Mouse (Mus musculus): ENCODE measurements around the gene Vti1a. TPM values are rescaled to one million over a fixed set of nuclear protein-coding genes. Genes with fewer than 3 reads are reported as not detected.

Gene Vti1a
- total and polyA plus RNA-seq, 2 experiments from 2014 or later, result 28.2 to 37.6 TPM

DNA sequence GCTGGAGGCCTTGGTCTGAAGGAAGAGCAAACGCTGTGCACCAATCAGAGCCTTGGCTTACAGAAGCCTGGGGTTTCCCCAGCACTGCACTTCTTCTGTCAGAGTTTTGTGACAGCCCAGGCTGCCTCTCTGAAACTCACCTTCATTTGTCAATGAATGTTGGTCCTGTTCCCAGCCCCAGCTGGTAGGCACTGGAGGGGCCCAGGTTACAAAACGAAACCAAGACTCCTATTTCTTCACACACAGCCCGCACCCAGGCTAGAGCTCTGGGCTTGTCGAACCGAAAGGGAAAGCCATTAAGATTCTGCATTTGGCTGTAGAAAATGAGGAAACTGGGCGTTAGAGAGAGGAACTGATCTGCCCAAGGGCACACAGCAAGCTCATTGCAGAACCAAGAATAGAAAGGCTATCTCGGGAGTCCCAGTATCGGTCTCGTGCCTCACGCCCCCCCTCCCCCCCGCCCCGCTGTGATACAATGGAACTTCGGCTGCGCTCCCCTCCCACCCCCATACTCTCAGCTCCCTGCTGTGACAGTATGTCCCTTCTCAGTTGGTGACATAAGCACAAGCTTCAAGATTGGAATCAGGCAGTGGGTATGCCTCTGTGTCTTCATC, 327.3 kb downstream of the Vti1a start:
- no peak overlapping the region for H3K27ac ChIP-seq
- ATAC-seq (peak; percentile 63; the same call in 1 of the 2 replicates), DNase-seq (ENCODE audit: low spot score) (peak; percentile 53)
- 10% methylated on average over 13 of the region's 14 CpGs for WGBS
- no peaks in the 10 kb centered on the region for H3K9me3 ChIP-seq (ENCODE audit: low read length)
- H3K4me2 ChIP-seq (ENCODE audit: low read depth, low read length), result peak overlapping the region; percentile 52
- no peaks in the 10 kb centered on the region for H3K36me3 ChIP-seq (ENCODE audit: insufficient read depth, low read length)
- no peaks in the 10 kb centered on the region for H3K4me1 ChIP-seq (ENCODE audit: insufficient read depth, low read length)
- H3K27me3 ChIP-seq (ENCODE audit: insufficient read depth, low read length), result no peaks in the 10 kb centered on the region
- peak overlapping the region; percentile 40; the same call in 1 of the 2 replicates for H3K9ac ChIP-seq (replicated peaks; ENCODE audit: low read length)
- H3K4me3 ChIP-seq (ENCODE audit: low read length), result peak overlapping the region; percentile 24
- TF ChIP-seq CTCF (IDR thresholded peaks at IDR 0.05; ENCODE audit: low read depth), result no peak

DNA sequence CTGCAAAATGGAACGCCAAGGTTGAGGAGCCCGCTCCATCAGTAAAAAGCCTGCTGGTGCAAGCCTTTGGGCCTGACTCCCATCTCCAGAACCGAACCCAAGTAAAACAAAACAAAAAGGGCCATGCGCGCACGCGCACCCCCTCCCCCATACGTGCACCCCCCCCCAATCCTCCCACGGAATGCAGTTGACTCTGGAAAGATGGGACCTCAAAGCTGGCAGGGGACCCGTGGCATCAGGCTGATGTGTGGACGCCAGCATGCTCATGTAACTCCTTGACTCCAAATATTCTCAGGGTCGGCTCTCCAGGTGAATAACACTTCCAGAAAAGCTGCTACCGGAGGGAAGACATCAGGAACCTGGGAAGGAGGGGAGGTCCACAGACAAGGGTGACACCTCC, 327.8 kb downstream of the Vti1a start:
- Histone ChIP-seq H3K36me3 (ENCODE audit: insufficient read depth, low read length) (no peaks in the 10 kb centered on the region), H3K4me2 (ENCODE audit: low read depth, low read length) (peak overlapping the region; percentile 52), H3K27ac (no peak overlapping the region), H3K9ac (replicated peaks; ENCODE audit: low read length) (no peak overlapping the region), H3K4me1 (ENCODE audit: insufficient read depth, low read length) (no peaks in the 10 kb centered on the region), H3K9me3 (ENCODE audit: low read length) (no peaks in the 10 kb centered on the region), H3K27me3 (ENCODE audit: insufficient read depth, low read length) (no peaks in the 10 kb centered on the region), H3K4me3 (ENCODE audit: low read length) (no peak overlapping the region)
- WGBS, result 77% methylated on average over 13 of the region's 13 CpGs
- ATAC-seq, result no peak
- TF ChIP-seq CTCF (IDR thresholded peaks at IDR 0.05; ENCODE audit: low read depth), result no peak
- no peak for DNase-seq (ENCODE audit: low spot score)

DNA sequence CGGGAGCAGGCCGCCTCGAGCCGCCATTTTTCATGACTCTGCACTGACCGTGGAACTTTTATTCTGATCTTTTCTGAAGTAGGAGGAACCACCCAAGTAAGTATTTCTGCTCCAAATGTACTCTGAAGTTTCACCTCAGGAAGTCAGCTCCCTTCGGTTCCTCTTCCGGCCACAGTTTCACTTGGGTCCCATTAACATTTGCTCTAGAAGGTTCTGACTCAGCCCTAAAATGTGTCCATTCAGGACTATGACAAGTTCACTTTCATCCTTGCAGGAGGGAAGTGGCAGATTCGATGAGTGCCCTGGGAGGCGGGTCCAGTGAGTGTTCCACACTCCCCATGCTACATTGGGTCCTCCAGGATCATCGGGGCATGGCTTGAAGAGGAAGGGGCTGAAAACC, 333.3 kb downstream of the Vti1a start:
- H3K4me1 ChIP-seq (ENCODE audit: insufficient read depth, low read length), result no peaks in the 10 kb centered on the region
- H3K4me3 ChIP-seq (ENCODE audit: low read length), result no peak overlapping the region
- ATAC-seq (no peak), DNase-seq (ENCODE audit: low spot score) (no peak)
- no peaks in the 10 kb centered on the region for H3K9me3 ChIP-seq (ENCODE audit: low read length)
- no peak overlapping the region for H3K9ac ChIP-seq (replicated peaks; ENCODE audit: low read length)
- no peak overlapping the region for H3K4me2 ChIP-seq (ENCODE audit: low read depth, low read length)
- TF ChIP-seq CTCF (IDR thresholded peaks at IDR 0.05; ENCODE audit: low read depth), result no peak
- no peak overlapping the region for H3K27ac ChIP-seq
- no peaks in the 10 kb centered on the region for H3K27me3 ChIP-seq (ENCODE audit: insufficient read depth, low read length)
- H3K36me3 ChIP-seq (ENCODE audit: insufficient read depth, low read length), result no peaks in the 10 kb centered on the region
- 91% methylated on average over 10 of the region's 10 CpGs for WGBS

DNA sequence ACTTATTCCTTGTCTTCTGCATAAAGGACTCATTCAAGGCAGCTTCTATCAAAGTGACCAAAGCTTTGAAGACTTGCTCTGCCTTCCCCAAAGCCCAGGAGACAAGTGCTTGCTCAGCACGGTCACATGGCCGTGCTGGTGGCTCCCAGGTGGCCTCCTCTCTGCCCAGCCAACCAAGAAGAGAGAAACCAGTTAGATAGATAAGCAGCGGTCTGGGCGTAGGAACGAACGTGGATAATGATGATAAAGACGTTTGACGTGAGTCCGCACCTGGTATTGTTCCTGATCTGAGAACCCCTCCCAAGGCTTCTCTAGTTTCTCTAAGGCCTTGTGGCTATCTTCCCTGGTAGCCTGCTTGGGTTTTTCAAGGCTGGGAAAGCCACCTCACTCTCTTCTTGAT, 334.9 kb downstream of the Vti1a start:
- Histone ChIP-seq H3K27me3 (ENCODE audit: insufficient read depth, low read length) (no peaks in the 10 kb centered on the region), H3K4me2 (ENCODE audit: low read depth, low read length) (no peak overlapping the region), H3K4me1 (ENCODE audit: insufficient read depth, low read length) (no peaks in the 10 kb centered on the region), H3K27ac (no peak overlapping the region), H3K36me3 (ENCODE audit: insufficient read depth, low read length) (no peaks in the 10 kb centered on the region), H3K9me3 (ENCODE audit: low read length) (no peaks in the 10 kb centered on the region), H3K9ac (replicated peaks; ENCODE audit: low read length) (no peak overlapping the region), H3K4me3 (ENCODE audit: low read length) (no peak overlapping the region)
- TF ChIP-seq CTCF (IDR thresholded peaks at IDR 0.05; ENCODE audit: low read depth), result no peak
- 87% methylated on average over 9 of the region's 9 CpGs for WGBS
- ATAC-seq (no peak), DNase-seq (ENCODE audit: low spot score) (no peak)

DNA sequence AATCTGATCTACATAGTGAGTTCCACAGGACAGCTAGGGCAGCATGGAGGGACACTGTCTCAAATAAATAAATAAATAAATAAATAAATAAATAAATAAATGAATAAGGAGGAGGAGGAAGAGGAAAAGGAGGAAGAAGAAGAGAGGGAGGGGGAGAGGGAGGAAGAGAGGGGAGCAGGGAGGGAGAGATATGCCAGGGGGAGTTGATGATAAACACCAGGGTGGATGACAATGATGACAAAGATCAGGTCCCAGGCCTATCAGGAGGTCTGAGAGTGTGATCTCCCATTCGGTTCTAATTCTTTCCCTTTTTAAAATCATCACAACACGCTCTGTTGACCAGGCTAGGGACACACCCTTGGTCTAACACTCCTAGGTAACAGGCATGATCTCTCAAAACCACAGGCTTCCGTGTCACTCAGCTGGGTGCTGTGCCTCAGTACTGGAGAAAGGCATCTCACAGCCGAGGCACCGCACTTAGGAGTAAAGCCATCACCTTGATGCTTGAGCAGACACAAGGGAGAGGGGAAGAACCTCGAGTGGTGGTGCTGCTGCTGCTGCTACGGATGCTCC, 336.7 kb downstream of the Vti1a start:
- no peaks in the 10 kb centered on the region for H3K4me1 ChIP-seq (ENCODE audit: insufficient read depth, low read length)
- no peaks in the 10 kb centered on the region for H3K36me3 ChIP-seq (ENCODE audit: insufficient read depth, low read length)
- ATAC-seq (no peak), DNase-seq (ENCODE audit: low spot score) (no peak)
- 88% methylated on average over 7 of the region's 7 CpGs for WGBS
- no peak overlapping the region for H3K27ac ChIP-seq
- TF ChIP-seq CTCF (IDR thresholded peaks at IDR 0.05; ENCODE audit: low read depth), result no peak
- no peaks in the 10 kb centered on the region for H3K9me3 ChIP-seq (ENCODE audit: low read length)
- H3K9ac ChIP-seq (replicated peaks; ENCODE audit: low read length), result no peak overlapping the region
- no peak overlapping the region for H3K4me3 ChIP-seq (ENCODE audit: low read length)
- no peaks in the 10 kb centered on the region for H3K27me3 ChIP-seq (ENCODE audit: insufficient read depth, low read length)
- H3K4me2 ChIP-seq (ENCODE audit: low read depth, low read length), result no peak overlapping the region

DNA sequence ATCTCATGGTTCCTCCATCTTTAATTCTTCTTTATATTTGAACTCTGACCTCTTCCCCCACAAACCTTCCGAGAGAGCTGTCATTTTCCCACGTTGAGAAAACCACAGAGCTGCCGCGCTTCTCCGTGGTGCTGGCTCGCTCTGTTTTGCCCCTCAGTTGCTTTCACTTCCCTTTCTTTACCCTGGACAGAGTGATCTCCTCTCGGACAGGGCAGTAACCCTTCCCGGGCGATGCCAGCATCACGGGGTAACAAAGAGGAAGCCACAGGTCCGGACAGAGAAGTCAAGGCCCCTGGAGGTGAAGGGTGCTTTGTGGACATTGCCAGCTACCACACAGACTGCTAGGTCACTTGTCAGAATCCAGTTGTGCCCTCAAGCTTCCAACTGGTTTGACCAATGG, 344.1 kb downstream of the Vti1a start:
- Histone ChIP-seq H3K9me3 (ENCODE audit: low read length) (no peaks in the 10 kb centered on the region), H3K27me3 (ENCODE audit: insufficient read depth, low read length) (no peaks in the 10 kb centered on the region), H3K4me1 (ENCODE audit: insufficient read depth, low read length) (no peaks in the 10 kb centered on the region), H3K4me3 (ENCODE audit: low read length) (no peak overlapping the region), H3K36me3 (ENCODE audit: insufficient read depth, low read length) (no peaks in the 10 kb centered on the region), H3K9ac (replicated peaks; ENCODE audit: low read length) (no peak overlapping the region), H3K4me2 (ENCODE audit: low read depth, low read length) (no peak overlapping the region), H3K27ac (no peak overlapping the region)
- no peak for TF ChIP-seq CTCF (IDR thresholded peaks at IDR 0.05; ENCODE audit: low read depth)
- 88% methylated on average over 11 of the region's 11 CpGs for WGBS
- DNase-seq (ENCODE audit: low spot score), result no peak
- no peak for ATAC-seq

DNA sequence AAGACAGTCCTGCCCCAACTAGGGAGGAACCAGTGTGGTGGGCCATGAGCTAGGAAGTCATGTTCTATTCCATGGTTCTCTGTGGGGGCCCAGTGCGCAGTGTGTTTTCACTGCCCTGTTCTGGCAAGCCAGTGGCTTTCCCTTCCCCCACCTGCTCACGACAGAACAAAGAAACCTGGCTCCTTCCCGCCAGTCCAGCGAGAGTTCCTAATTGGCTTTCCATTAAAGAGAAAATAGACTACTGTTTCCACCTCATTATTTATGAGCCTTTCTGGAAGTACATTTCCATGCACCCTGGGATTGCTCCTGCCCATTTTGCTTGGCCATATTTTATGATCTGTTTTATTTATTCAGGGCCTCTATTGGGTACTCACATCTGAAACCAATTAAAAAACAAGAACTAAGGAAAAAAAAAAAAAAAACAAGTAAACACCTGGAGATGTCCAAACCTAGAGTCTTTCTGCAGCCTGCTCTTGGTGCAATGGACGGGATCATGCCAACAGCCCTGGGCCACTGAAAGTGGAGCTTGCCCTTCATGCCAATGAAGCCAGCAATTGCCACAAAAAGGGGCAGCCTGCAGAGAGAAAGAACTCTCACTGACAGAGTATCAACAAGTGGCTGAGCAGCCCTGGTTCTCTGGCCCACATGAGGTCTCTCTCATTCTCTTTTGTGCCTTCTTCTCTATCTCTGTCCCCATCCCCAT, 346.6 kb downstream of the Vti1a start:
- Histone ChIP-seq H3K27me3 (ENCODE audit: insufficient read depth, low read length) (no peaks in the 10 kb centered on the region), H3K36me3 (ENCODE audit: insufficient read depth, low read length) (no peaks in the 10 kb centered on the region), H3K4me1 (ENCODE audit: insufficient read depth, low read length) (no peaks in the 10 kb centered on the region), H3K9me3 (ENCODE audit: low read length) (no peaks in the 10 kb centered on the region), H3K4me3 (ENCODE audit: low read length) (no peak overlapping the region), H3K4me2 (ENCODE audit: low read depth, low read length) (no peak overlapping the region), H3K9ac (replicated peaks; ENCODE audit: low read length) (no peak overlapping the region), H3K27ac (no peak overlapping the region)
- ATAC-seq (no peak), DNase-seq (ENCODE audit: low spot score) (no peak)
- no peak for TF ChIP-seq CTCF (IDR thresholded peaks at IDR 0.05; ENCODE audit: low read depth)
- whole genome bisulfite sequencing, result 33% methylated on average over 5 of the region's 5 CpGs

All from hindbrain, postnatal 0 days (tissue).